Mouse (Mus musculus): Measurements from ENCODE around the gene Cbx5.

- TF ChIP-seq CTCF (IDR thresholded peaks at IDR 0.05; ENCODE audit: control insufficient read depth, insufficient read depth, insufficient replicate concordance, low read depth, low read length) (no peak), POLR2A (IDR thresholded peaks at IDR 0.05; ENCODE audit: control insufficient read depth, low read depth, low read length) (no peak)
Observed at GRCm38 (mm10) chr15:103216052-103216451, 23.6 kb downstream of the Cbx5 start.

Data from testis, adult 2 months (tissue).